Mouse (Mus musculus): Measurements from ENCODE around the gene Tmem156. TPM values are rescaled to one million over a fixed set of nuclear protein-coding genes. Genes with fewer than 3 reads are reported as not detected.
"Not testable (repeated sequence)": the region's sequence is repeated elsewhere in the genome, so short reads cannot be mapped to it uniquely, and the experiment has no call there.

The Tmem156 gene
- total and polyA plus RNA-seq, 2 experiments from 2014 or later: 0.15 to 0.19 TPM

DNA sequence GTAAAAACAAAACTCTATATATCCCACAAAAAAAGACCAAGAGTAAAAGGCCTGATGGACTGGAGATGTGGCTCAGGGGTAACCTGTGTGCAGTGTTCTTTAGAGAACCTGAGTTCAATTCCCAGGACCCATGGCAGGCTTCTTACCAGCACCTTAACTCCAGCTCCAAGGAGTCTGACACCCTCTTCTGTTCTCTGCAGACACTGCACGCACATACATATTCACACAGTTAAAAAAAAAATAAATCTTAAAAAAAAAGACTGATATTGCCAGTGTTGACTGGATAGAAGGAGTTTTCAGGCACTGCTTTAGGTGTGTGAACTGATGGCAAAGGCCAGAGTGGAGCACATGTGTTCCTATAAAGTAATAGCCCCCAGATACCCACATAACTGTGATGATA lies 34.2 kb upstream of the Tmem156 start:
- 89% methylated on average over 1 of the region's 1 CpGs for WGBS
- Histone ChIP-seq H3K27ac (ENCODE audit: low read depth, low read length) (no peak overlapping the region), H3K4me2 (ENCODE audit: low read depth) (no peak overlapping the region), H3K9me3 (ENCODE audit: low read length) (no peaks in the 10 kb centered on the region), H3K36me3 (ENCODE audit: insufficient read depth) (no peaks in the 10 kb centered on the region), H3K27me3 (ENCODE audit: insufficient read depth, low read length) (no peaks in the 10 kb centered on the region), H3K4me1 (ENCODE audit: insufficient read depth) (no peaks in the 10 kb centered on the region), H3K4me3 (ENCODE audit: low read depth, low read length) (no peak overlapping the region), H3K9ac (no peak overlapping the region)
- ATAC-seq: no peak
- TF ChIP-seq CTCF (IDR thresholded peaks at IDR 0.05; ENCODE audit: low read depth): no peak
- DNase-seq: no peak

- H3K9ac ChIP-seq: no peak overlapping the region
- H3K27me3 ChIP-seq (ENCODE audit: insufficient read depth, low read length): no peaks in the 10 kb centered on the region
- H3K27ac ChIP-seq (ENCODE audit: low read depth, low read length): no peak overlapping the region
- no peak for TF ChIP-seq CTCF (IDR thresholded peaks at IDR 0.05; ENCODE audit: low read depth)
- no peak overlapping the region for H3K4me2 ChIP-seq (ENCODE audit: low read depth)
- ATAC-seq (no peak), DNase-seq (no peak)
- H3K4me1 ChIP-seq (ENCODE audit: insufficient read depth): no peaks in the 10 kb centered on the region
- no peak overlapping the region for H3K4me3 ChIP-seq (ENCODE audit: low read depth, low read length)
- no peaks in the 10 kb centered on the region for H3K36me3 ChIP-seq (ENCODE audit: insufficient read depth)
- H3K9me3 ChIP-seq (ENCODE audit: low read length): no peaks in the 10 kb centered on the region
- 85% methylated on average over 3 of the region's 3 CpGs for WGBS
Measured at GRCm38 (mm10) chr5:65122616-65123015, 30.7 kb upstream of the Tmem156 start.

DNA sequence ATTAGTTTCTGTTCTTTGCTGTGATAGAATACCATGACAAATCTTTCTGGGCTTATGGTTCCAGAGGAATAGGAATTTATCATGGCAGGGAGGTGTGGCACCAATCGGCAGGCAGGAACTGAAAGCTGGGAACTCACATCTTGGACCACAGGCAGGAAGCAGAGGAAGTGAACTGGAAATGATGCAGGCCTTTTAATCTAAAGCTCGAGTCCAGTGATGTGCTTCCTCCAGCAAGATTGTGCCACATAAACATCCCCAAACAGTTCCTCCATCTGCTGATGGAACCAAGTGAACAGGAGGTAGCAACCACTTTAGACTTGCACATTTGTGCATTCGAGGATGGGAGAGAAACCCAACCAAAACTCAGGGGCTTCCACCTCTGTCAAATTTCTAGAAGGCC lies 28.0 kb upstream of the Tmem156 start:
- no peaks in the 10 kb centered on the region for H3K4me1 ChIP-seq (ENCODE audit: insufficient read depth)
- ATAC-seq: no peak
- no peaks in the 10 kb centered on the region for H3K9me3 ChIP-seq (ENCODE audit: low read length)
- no peak for DNase-seq
- H3K4me2 ChIP-seq (ENCODE audit: low read depth): no peak overlapping the region
- H3K27me3 ChIP-seq (ENCODE audit: insufficient read depth, low read length): no peaks in the 10 kb centered on the region
- H3K27ac ChIP-seq (ENCODE audit: low read depth, low read length): no peak overlapping the region
- H3K9ac ChIP-seq: no peak overlapping the region
- H3K36me3 ChIP-seq (ENCODE audit: insufficient read depth): peaks cover 5% of the 10 kb centered on the region; the same call in 1 of the 2 replicates
- H3K4me3 ChIP-seq (ENCODE audit: low read depth, low read length): no peak overlapping the region
- no peak for TF ChIP-seq CTCF (IDR thresholded peaks at IDR 0.05; ENCODE audit: low read depth)
- WGBS: 53% methylated on average over 3 of the region's 3 CpGs

DNA sequence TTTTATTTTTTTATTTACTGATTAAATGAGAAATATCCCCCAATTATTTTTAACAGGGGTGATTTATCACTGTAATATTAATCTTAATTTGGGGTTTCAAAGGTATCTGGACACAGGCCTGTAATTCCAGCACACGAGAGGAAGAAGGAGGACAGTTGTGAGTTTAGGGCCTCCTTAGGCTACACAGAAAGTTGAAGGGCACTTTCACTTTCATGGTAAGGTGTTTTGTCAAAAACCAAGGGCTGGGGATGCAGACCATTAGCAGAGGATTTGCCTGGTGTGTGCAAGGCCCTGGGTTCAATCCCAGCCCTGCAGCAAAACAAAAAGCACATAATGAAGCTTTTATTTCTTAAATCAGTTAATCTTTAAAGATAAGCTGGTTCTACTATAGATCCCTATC lies 27.6 kb upstream of the Tmem156 start:
- Histone ChIP-seq H3K4me1 (ENCODE audit: insufficient read depth) (no peaks in the 10 kb centered on the region), H3K27ac (ENCODE audit: low read depth, low read length) (no peak overlapping the region), H3K36me3 (ENCODE audit: insufficient read depth) (peaks cover 5% of the 10 kb centered on the region; the same call in 1 of the 2 replicates), H3K4me3 (ENCODE audit: low read depth, low read length) (no peak overlapping the region), H3K27me3 (ENCODE audit: insufficient read depth, low read length) (no peaks in the 10 kb centered on the region), H3K4me2 (ENCODE audit: low read depth) (no peak overlapping the region), H3K9ac (no peak overlapping the region), H3K9me3 (ENCODE audit: low read length) (no peaks in the 10 kb centered on the region)
- TF ChIP-seq CTCF (IDR thresholded peaks at IDR 0.05; ENCODE audit: low read depth): no peak
- ATAC-seq (no peak), DNase-seq (no peak)
- 85% methylated on average over 1 of the region's 1 CpGs for WGBS

GRCm38 (mm10) chr5:65116789-65117188 lies 24.9 kb upstream of the Tmem156 start:
- WGBS: 94% methylated on average over 2 of the region's 2 CpGs

DNA sequence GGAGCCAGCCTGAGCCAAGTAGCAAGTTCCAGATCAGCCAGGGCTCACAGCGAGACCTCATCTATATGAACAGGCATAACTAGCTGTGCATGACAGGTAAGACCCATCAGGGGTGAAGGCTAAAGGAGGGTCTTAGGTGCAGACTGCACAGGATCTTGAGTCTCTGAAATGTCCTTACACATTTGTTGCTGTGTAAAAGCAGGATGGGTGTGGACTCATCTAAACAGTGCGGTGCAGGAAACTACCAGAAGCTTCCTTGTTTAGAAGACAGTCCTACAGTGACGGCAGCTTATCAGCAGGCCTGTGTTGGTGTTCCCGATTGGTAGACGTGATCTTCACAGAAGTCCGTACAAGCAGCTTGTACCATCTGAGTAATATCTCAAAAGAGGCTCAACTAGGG lies 21.4 kb upstream of the Tmem156 start:
- DNase-seq (no peak), ATAC-seq (no peak)
- Histone ChIP-seq H3K36me3 (ENCODE audit: insufficient read depth) (peaks cover 5% of the 10 kb centered on the region; the same call in 1 of the 2 replicates), H3K27ac (ENCODE audit: low read depth, low read length) (no peak overlapping the region), H3K4me3 (ENCODE audit: low read depth, low read length) (no peak overlapping the region), H3K27me3 (ENCODE audit: insufficient read depth, low read length) (no peaks in the 10 kb centered on the region), H3K9me3 (ENCODE audit: low read length) (no peaks in the 10 kb centered on the region), H3K9ac (no peak overlapping the region), H3K4me2 (ENCODE audit: low read depth) (no peak overlapping the region), H3K4me1 (ENCODE audit: insufficient read depth) (no peaks in the 10 kb centered on the region)
- 88% methylated on average over 6 of the region's 6 CpGs for WGBS
- TF ChIP-seq CTCF (IDR thresholded peaks at IDR 0.05; ENCODE audit: low read depth): no peak

More at GRCm38 (mm10) chr5:65116789-65117188, 24.9 kb upstream of the Tmem156 start:
- Histone ChIP-seq H3K4me3 (ENCODE audit: low read depth, low read length) (no peak overlapping the region), H3K27ac (ENCODE audit: low read depth, low read length) (no peak overlapping the region), H3K4me2 (ENCODE audit: low read depth) (no peak overlapping the region), H3K9ac (no peak overlapping the region), H3K4me1 (ENCODE audit: insufficient read depth) (no peaks in the 10 kb centered on the region), H3K9me3 (ENCODE audit: low read length) (no peaks in the 10 kb centered on the region), H3K27me3 (ENCODE audit: insufficient read depth, low read length) (no peaks in the 10 kb centered on the region), H3K36me3 (ENCODE audit: insufficient read depth) (peaks cover 5% of the 10 kb centered on the region; the same call in 1 of the 2 replicates)
- ATAC-seq (no peak), DNase-seq (no peak)
- TF ChIP-seq CTCF (IDR thresholded peaks at IDR 0.05; ENCODE audit: low read depth): no peak

GRCm38 (mm10) chr5:65112225-65112624 lies 20.3 kb upstream of the Tmem156 start:
- 68% methylated on average over 3 of the region's 3 CpGs for WGBS
- not testable (repeated sequence) for H3K4me2 ChIP-seq (ENCODE audit: low read depth); H3K9ac ChIP-seq; H3K4me3 ChIP-seq (ENCODE audit: low read depth, low read length); H3K4me1 ChIP-seq (ENCODE audit: insufficient read depth); DNase-seq; ATAC-seq; H3K36me3 ChIP-seq (ENCODE audit: insufficient read depth); H3K27me3 ChIP-seq (ENCODE audit: insufficient read depth, low read length); H3K27ac ChIP-seq (ENCODE audit: low read depth, low read length); H3K9me3 ChIP-seq (ENCODE audit: low read length)
